Mouse (Mus musculus) CH12.LX (cell line): ENCODE measurements around the gene Efr3b.

ENCODE experiments used
- ELF1 ChIP-seq: IDR thresholded peaks from 2 replicates; pipeline ENCODE4 v1.6.1; 2014; ENCODE audit warnings: low read depth, mild to moderate bottlenecking, inconsistent platforms, low read length, improper control_type of control experiment
- NELFE ChIP-seq: IDR thresholded peaks from 2 replicates; pipeline ENCODE4 v1.6.1; 2011; ENCODE audit warnings: low read depth, low read length, improper control_type of control experiment
- POLR2A ChIP-seq: IDR thresholded peaks from 2 replicates; pipeline ENCODE4 v1.6.1; 2011; ENCODE audit warnings: low read depth, mild to moderate bottlenecking, improper control_type of control experiment, low read length

DNA sequence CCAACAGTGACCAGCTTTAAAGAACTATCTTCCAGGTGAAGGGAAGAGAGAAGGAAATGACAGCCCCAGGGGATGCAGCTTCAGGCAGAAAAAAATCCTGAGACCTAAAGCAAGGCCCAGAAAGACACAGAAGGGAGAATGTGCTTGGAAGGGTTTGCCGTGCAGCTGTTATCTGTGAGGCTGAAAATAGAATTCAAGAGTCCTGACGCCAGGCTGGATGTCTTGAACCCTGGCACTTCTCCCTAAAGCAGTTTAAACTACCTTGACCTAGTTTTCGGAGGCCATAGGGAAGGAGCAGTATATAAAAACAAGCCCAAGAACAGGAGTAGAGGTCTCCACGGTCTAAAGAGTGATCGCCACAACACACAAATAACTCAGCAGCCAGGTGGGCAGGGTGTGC lies 3.7 kb upstream of the Efr3b start:
- no peak for TF ChIP-seq ELF1
- no peak for TF ChIP-seq POLR2A
- TF ChIP-seq NELFE: no peak
